Mouse (Mus musculus): ENCODE data around the gene Rara.

DNA sequence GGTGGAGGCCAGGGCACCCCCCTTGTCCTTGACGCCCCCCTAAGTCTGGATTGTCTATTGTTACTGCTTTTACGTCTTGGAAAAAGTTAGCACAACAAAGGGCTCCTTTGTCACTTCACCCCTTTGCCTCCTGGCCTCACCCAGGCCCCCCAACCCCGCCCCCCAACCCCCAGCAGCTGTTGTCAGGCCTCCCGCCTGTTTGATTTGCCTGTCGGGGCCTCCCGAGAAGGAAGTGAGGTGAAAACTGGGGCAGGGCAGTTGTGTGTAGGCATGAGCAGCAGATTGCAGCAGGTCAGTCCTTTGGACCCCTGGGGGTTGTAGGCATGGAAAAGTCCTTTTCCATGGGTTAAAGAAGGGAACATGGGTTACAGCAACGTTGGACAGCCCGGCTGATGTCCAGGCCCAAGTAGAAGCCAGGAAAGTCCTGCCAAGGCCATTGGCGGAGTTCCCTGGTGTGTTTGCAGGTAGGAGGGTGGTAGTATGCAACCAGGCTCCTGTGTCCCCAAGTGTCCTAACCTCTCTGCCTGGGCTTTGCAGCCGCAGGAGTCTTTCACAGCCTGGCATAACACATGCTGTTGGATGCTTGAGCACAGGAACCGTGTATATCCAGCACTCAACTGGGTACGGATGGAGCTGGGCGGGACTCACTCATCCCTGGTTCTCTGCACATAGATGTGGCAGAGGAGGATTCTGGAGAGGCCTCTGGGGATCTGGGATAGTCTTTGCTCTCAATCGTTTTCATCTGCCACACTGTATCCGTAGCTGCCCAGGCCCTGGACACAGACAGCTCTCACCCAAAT is 37.2 kb downstream of the Rara start:
- TF ChIP-seq POLR2A (IDR thresholded peaks at IDR 0.05; ENCODE audit: control insufficient read depth, extremely low read depth, insufficient read depth, low read length, poor library complexity) (peak; percentile 45; the same call in 1 of the 2 replicates), CTCF (IDR thresholded peaks at IDR 0.05; ENCODE audit: borderline replicate concordance, control insufficient read depth, extremely low read depth, insufficient read depth, low read length, poor library complexity) (no peak)
